Mouse (Mus musculus): ENCODE results near the gene Ptges.
A peak's percentile ranks its signal among the peaks of the same experiment; 100 is the strongest.
"Not testable (repeated sequence)": the region's sequence is repeated elsewhere in the genome, so short reads cannot be mapped to it uniquely, and the experiment has no call there.

The Ptges gene

DNA sequence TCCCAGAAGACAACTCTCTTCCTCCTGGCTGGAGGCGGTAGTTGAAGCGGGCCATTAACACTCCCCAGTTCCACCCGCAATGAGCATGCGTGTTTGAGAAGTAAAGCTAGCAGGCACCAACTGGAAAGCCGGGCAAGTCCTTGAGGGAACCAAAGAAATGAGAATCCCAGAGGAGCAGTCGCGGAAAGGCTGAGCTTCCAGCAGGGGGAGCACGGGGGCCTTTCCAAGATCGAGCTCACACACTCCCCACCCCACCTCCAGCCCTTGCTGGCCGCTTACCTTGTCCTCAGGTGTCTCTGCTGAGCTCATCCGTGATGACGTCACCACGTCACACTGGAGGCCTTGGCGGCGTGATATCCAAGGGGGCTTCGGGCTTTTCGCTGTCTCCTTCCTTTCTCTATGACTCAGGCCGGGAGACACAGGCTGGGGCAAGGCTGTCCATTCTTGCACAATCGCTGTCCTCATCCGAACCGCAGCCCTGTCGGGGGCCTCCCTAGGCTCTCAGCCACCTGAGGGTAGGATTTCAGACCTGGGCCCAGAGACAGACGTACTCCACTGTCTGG is at the start of gene Ptges:
Gene Ptges, minus strand, starts transcription at position 381 of the 563 bp plus-strand sequence.
- no peak for DNase-seq (ENCODE audit: low read depth)

DNA sequence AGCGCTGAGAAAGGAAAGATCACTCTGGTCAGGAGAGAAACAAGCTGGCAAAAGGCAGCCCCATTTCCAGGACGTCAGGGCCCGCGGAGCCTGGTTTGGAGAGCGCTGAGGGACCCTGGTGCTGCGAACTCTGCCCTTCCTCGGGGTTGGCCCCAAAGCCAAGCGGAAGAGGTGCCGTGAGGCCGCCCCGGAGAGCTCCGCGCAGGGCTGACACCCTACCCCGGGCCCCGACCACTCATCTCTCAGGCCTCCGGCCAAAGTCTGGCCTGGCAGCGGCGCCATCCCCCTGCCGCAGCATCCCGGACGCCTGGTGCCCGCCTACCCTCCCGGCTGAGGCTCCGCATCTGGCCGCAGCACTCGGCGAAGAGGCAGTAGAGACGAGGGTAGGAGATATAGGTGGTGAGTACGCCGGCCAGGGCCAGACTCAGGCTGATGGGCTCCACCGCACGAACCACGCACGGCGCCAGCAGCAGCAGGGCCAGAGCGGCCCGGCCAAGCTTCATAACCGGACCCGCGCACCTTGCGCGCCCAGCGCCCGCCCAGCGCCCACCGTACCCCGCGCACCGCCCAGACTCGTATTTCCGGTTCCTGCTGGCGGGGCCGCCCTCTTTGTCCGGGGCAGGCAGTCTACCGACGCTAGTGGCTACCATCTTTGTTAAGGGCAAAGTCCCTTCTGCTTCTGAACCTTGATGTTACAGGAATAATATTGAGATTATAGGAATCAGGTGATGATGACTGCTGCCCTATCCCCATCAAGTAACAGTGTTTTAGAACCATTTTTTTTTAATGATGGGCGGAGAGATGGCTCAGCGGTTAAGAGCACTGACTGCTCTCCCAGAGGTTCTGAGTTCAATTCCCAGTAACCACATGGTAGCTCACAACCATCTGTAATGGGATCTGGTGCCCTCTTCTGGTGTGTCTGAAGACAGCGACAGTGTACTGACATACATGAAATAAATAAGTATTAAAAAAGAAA is 38.0 kb upstream of the Ptges start, which contains the start of gene Tor1a:
Gene Tor1a, minus strand, starts transcription at position 582 of the 976 bp plus-strand sequence.
- DNase-seq (ENCODE audit: low read depth): peak; percentile 54

DNA sequence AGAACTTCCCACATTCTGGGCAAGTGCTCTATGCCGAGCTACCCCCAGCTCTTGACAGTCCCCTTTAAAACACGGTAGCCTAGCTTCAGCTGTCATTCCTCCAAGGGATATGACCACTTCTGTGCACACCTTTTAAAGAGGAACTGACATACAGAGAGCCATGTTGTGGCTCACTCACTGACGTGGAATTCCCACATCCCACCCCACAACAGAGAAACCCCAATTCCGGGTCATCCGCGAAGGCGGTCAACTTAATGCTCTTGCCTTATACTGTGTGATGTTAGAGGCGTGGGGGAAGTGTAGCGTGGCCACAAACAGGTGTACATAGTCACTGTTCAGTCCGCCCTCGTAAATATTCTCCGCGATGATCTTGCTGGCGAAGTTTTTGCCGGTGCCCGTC is 37.2 kb upstream of the Ptges start:
- no peak for DNase-seq (ENCODE audit: low read depth)

GRCm38 (mm10) chr2:30965627-30966026 is 36.0 kb upstream of the Ptges start:
- no peak for DNase-seq (ENCODE audit: low read depth)

DNA sequence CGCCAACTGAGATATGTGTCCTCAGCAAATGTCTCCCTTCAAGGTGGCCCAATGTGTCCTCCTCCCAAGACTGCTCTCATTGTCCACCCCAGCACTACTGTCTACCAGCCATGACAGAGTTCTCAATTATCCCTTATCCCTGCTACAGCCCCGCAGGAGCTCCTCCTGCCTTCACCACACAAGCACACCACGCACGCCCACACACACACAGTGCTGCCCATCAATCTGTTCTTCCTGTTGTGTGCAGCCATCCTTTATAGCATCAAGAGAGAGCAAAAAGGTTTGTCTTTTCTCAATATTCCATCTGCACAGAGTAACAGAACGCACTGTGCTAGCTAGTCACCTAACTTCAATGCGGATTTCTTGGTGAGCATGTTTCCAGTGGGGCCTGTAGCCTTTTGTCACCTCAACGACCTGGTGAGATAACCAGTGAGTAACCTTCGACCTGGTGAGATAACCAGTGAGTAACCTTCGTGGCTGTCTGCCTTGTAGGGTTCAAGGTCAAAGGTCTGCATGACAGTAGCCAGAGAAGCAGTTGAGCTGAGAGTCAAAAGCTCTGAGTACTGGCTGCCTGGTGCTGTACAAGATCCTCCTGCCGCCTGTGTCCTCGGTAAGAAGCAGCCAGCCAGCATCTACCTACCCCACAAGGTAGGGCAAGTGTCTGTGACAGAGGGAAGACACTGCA is 33.0 kb upstream of the Ptges start:
- DNase-seq (ENCODE audit: low read depth): no peak

- no peak for DNase-seq (ENCODE audit: low read depth)
These were observed 30.2 kb upstream of the Ptges start for GRCm38 (mm10) chr2:30959856-30960255.

GRCm38 (mm10) chr2:30958726-30959125 is 29.1 kb upstream of the Ptges start:
- DNase-seq (ENCODE audit: low read depth): no peak

DNA sequence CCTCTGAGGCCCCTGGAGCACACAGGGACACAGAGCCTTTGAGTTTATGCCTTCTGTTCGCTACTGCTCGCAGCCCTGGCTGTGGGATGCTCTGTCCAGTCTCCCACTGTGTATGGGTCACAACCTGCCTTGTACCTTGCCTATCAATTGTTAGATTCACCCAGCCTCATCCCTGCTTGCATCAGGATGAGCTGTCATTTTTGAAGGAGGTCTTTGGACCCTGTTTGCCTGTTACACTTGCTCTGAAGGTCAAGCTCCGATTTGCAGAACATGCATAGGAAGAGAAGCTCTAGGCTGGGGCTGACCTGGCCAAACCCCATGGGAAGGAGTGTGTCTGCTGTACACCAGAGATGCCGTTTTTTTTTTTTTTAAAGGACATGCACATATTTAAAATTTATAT is 27.8 kb upstream of the Ptges start:
- DNase-seq (ENCODE audit: low read depth): no peak

DNA sequence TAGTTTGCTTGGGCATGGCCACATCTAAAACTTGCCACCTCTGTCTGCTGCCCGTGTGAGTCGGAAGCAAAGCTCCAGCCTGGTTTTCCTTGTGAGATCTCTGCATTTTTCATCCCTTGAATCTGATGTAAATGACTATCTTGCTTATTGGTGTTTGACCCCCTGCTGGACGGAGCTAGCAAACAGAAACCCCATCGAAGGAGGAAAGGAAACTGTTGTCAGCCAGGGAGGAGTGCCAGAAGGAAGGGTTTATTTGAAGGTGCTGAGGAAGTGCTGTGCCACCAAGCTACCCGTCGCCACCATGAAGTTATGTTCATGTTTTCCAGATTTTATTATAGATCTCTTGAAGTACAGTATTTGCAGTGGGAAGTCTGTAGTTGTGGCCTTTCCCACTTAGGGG is 25.1 kb upstream of the Ptges start:
- no peak for DNase-seq (ENCODE audit: low read depth)

GRCm38 (mm10) chr2:30952824-30953490 is 23.3 kb upstream of the Ptges start, which contains the start of gene Tor1b:
Tor1b (plus strand) TSS chr2:30952959.
- DNase-seq (ENCODE audit: low read depth): peak; percentile 49

- DNase-seq (ENCODE audit: low read depth): no peak
These were observed 22.8 kb upstream of the Ptges start for GRCm38 (mm10) chr2:30952457-30952823.

DNA sequence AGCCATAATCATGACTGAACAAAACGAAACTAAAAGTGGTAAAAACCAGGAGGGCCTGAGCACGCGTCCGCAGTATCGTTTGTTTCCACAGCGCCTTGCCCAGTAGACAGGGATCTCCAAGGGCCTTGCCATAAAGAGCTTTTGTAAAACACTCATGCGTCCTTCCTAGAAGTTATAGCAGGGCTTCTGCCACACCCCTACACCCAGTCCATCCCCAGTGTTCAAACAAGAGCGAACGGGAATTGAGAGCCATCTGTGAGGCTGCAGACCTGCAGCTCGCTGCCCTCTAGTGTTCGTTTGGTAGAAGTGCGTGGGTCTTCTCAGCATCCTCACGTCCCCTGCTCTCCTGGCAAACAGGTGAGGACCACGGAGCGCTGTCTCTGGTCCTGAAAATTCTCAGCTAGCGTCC is 12.9 kb upstream of the Ptges start:
- peak; percentile 49 for DNase-seq (ENCODE audit: low read depth)

DNA sequence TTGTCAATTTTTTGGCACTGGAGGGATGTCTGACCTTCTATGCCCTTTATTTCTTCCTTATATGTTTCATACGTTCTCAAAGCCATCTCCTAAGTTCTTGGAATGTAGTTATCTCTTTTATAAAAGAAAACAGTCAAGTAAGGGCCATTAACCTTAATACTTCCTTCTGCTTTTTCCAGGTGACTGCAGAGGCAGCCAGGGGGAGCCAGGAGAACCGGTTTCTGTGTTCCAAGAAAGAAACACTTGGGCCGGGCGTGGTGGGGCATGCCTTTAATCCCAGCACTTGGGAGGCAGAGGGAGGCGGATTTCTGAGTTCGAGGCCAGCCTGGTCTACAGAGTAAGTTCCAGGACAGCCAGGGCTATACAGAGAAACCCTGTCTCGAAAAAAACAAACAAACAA is 12.5 kb upstream of the Ptges start:
- DNase-seq (ENCODE audit: low read depth): not testable (repeated sequence)

- DNase-seq (ENCODE audit: low read depth): no peak
These were observed 11.9 kb upstream of the Ptges start for GRCm38 (mm10) chr2:30941586-30941985.

- DNase-seq (ENCODE audit: low read depth): no peak
These were observed 8.9 kb upstream of the Ptges start for GRCm38 (mm10) chr2:30938574-30938991.

GRCm38 (mm10) chr2:30937731-30938130 is 8.1 kb upstream of the Ptges start:
- no peak for DNase-seq (ENCODE audit: low read depth)

DNA sequence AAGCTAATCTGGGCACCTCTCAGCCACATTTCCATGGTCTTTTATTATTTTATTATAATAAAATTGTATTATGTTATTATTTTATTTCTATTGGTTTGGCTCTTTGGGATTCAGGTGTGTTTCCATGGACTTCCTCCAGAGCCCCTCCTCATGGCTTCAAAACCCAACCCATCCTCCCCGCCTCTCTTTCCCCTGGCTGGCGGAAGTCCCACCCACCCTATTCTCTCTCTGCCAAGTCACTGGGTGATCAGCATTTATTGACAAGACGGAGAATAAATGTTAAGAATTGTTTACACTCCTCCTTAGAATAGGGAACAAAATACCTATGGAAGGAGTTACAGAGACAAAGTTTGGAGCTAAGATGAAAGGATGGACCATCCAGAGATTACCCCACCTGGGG is 7.1 kb upstream of the Ptges start:
- DNase-seq (ENCODE audit: low read depth): no peak

GRCm38 (mm10) chr2:30933917-30934450 is 4.3 kb upstream of the Ptges start:
- no peak for DNase-seq (ENCODE audit: low read depth)

GRCm38 (mm10) chr2:30933032-30933431 is 3.4 kb upstream of the Ptges start:
- no peak for DNase-seq (ENCODE audit: low read depth)

GRCm38 (mm10) chr2:30931922-30932321 is 2.3 kb upstream of the Ptges start:
- no peak for DNase-seq (ENCODE audit: low read depth)

DNA sequence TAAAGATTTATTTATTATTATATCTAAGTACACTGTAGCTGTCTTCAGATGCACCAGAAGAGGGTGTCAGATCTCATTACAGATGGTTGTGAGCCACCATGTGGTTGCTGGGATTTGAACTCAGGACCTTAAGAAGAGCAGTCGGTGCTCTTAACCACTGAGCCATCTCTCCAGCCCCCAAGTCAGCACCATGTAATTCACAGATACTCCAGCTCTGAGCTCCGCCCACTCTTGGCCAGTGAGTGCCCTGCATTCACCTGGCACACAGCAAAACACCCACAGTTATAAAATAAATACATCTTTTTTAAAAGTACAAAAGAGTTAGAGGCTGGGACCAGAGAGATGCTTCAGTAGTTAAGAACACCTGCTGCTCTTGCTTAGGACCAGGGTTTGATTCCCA is 1.2 kb upstream of the Ptges start:
- not testable (repeated sequence) for DNase-seq (ENCODE audit: low read depth)
